Mouse (Mus musculus) brain, embryonic 14.5 days (tissue): ENCODE data around the gene Dppa4.

ENCODE experiments used
- CTCF ChIP-seq: fragments of 200-500 bp; IDR thresholded peaks from 2 replicates; pipeline ENCODE4 v1.5.1; 2012; ENCODE audit warnings: inconsistent platforms, mild to moderate bottlenecking, moderate library complexity, borderline replicate concordance; ENCODE audit not compliant: insufficient read depth, insufficient read length; ENCODE audit errors: extremely low read depth
- POLR2A ChIP-seq: fragments of 200-500 bp; IDR thresholded peaks from 2 replicates; pipeline ENCODE4 v1.6.1; 2012; ENCODE audit warnings: mild to moderate bottlenecking, inconsistent platforms, borderline replicate concordance; ENCODE audit not compliant: poor library complexity, insufficient read depth, insufficient read length, severe bottlenecking; ENCODE audit errors: extremely low read depth

DNA sequence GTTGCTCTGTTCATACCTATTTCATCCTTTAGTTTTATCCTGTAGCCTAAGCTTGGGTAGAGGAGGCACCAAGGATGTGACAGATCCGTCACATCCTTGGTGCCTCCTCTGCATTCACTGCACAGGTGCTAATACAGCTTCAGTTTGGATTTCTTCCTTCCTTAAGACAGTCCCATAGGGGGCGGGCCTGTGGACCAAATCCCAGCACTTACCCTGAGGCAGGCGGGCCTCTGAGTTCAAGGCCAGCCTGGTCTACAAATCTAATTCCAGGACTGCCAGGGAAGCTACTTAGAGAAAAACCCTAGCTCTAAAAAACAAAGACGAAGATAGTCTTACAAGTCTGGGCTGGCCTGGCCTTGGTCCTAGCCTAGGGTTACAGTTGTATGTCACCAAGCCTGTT is 2.0 kb downstream of the Dppa4 start:
- TF ChIP-seq POLR2A (no peak), CTCF (no peak)
